Mouse (Mus musculus) layer of hippocampus, adult 9-11 months (tissue): ENCODE measurements around the gene Adcy4.
A peak's percentile ranks its signal among the peaks of the same experiment; 100 is the strongest.

Experiments
- DNase-seq: peaks from one replicate; pipeline ENCODE4 v3.0.0; 2022

The Adcy4 gene

GRCm38 (mm10) chr14:55787731-55788130 is 3.8 kb upstream of the Adcy4 start:
- no peak for DNase-seq

- DNase-seq, result no peak
Observed at GRCm38 (mm10) chr14:55785195-55785594, 1.3 kb upstream of the Adcy4 start.

DNA sequence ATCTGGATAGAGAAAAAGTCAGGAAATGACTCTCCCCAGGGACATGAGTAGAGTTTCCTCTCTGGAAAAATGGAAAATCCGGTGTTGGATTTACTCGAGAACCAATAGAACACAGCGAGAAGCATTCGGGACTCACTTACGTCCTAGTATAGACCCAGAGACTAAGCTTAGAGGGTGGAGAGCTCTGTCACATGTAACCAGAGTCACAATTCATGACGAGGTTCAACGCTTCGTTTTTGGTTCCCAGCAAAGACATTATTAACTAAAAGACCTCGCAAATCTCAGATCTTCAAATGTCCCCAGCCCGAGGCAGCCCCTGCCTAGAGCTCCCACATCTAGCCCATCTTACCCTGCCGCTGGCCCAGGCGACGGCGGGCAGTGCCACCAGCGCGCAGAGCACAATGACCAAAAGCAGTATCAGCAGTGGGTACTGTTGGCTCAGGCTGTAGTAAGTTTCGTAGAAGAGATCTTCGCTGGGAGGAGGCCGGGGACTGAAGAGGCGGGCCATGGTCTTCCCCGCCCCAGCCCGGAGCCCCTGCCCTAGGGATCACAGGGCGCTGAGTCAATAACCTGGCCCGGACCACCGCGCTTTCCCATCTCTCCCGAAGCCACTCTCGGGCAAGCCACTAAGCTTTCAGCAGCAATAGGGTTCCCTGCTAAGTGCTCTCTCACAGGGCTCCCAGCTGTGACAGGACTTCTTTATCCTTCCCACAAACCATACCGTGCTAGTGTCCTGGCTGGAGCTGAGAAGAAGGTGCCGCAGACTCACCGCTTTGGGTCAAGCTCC is 531 bp downstream of the Adcy4 start:
- DNase-seq, result no peak

GRCm38 (mm10) chr14:55782361-55782960 is 1.4 kb downstream of the Adcy4 start:
- no peak for DNase-seq

GRCm38 (mm10) chr14:55781310-55781709 is 2.6 kb downstream of the Adcy4 start:
- peak; percentile 51 for DNase-seq

DNA sequence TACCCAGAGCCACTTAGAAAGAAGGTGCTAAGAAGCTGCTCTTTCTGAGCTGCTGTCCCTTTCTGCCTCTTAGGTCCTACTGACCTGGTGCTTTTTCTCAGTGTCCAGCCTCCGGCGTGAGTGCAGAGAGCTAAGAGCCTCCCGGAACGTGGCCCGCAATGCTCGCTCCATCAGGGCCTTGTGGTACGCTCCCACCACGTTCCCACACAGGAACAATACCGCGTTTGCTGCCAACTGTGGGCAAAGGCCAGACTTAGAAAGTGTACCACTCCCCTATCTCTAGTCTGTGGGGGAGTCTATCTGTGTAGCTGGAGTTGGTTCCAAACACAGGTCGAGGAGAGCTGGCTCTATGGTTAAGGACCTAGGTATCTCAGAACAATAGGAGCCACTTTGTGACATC is 3.2 kb downstream of the Adcy4 start:
- DNase-seq, result no peak

GRCm38 (mm10) chr14:55779656-55780055 is 4.2 kb downstream of the Adcy4 start:
- peak; percentile 1 for DNase-seq

DNA sequence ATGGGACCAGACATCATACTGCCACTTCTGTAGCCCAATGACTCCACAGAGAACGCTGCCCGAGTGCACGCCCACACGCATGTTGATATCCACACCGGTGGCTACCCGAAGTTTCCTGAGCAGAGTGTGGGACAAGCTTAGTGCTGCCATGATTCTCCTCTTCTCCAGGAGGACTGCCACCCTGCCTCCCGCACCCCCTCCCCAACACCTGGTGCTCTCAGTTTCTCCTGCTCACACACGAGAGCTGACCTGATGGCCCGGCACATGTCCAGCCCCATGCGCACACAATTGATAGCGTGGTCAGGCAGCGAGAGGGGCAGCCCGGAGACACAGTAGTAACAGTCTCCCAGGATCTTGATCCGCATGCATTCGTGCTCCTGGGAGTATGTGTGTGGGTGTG is 5.2 kb downstream of the Adcy4 start:
- DNase-seq, result peak; percentile 1

DNA sequence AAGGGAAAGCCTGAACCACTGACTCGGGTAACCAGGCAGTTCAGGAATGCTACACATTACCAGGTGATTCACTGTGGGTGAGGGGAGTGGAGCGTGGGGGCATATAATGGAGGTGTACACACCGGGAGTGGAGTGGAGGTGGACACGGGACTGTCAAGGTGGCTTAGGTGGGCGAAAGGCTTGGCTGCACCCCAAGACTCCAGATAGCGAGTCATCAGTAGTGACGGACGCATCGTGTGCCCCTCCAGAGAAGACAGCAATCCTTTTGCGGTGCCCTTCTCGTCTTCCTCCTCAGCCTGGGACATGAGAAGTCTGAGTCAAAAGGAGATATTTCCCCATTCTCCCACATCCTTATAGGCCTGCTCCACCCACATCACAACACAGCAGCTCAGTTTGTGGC is 6.1 kb downstream of the Adcy4 start:
- no peak for DNase-seq

- no peak for DNase-seq
Observed at GRCm38 (mm10) chr14:55777176-55777575, 6.7 kb downstream of the Adcy4 start.

DNA sequence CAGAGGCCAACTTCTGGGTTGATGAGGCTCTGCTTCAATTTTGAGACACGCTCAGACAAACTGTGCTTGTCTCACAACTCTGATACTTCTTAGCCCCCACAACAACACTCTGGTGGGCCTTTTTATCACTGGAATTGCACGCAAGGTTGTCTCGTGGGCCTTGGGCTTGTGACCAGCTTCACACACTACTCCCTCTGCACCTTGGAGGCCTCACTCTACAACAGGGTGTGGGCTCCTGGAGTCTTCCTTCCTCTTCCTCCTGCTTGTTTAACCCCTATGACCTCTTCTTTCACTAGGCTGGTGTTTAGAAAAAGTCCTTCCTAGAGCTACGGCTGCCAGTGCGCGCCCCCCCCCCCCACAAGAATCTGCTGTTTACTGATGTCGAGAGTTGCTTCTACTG is 7.2 kb downstream of the Adcy4 start:
- no peak for DNase-seq

DNA sequence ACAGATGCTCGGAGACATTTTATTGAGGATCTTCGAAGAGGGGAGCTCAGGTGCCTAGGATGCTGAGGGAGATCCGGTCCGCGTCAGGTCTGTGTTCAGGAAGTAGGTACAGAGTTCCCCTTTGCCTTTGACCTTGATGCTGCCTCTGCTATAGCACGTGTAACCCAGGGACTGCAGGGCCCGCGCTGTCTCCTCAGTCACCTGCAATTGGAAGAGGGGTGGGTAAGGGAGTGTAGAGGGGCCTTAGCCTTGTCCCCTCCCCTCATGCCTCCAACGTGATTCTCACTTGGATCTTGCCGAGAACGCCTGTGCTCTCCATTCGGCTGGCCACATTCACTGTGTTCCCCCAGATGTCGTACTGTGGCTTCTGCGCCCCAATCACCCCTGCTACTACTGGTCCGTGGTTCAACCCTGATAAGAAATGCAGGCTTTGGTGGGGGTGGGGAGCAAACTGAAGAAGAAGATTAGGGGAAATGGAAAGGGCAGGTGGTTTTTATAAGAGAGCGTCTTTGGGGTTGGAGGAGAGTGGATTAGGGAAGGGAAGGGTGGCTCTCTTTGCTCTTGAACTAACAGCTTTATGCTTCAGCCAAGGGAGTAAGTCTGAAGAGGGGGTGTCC is 14.7 kb downstream of the Adcy4 start:
- no peak for DNase-seq

DNA sequence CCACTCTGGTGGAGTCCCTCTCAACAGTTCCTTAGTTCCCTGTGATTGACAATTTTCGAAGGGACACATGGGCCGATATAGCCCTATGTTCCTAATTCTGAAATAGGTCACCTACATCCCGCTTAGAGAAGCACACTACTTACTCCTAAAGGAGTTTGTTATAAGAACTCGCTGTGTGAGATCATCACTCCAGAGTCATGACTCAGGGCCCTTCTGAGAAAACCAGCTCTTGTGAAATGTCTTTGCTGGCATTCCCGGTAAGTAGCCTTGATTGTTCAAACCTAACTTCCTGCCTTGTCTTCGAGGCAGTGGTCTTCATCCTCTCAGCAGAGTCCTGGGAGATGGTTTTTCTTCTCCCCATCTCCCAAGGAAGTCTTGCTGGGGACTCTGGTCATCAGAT is 15.3 kb downstream of the Adcy4 start:
- DNase-seq, result no peak

DNA sequence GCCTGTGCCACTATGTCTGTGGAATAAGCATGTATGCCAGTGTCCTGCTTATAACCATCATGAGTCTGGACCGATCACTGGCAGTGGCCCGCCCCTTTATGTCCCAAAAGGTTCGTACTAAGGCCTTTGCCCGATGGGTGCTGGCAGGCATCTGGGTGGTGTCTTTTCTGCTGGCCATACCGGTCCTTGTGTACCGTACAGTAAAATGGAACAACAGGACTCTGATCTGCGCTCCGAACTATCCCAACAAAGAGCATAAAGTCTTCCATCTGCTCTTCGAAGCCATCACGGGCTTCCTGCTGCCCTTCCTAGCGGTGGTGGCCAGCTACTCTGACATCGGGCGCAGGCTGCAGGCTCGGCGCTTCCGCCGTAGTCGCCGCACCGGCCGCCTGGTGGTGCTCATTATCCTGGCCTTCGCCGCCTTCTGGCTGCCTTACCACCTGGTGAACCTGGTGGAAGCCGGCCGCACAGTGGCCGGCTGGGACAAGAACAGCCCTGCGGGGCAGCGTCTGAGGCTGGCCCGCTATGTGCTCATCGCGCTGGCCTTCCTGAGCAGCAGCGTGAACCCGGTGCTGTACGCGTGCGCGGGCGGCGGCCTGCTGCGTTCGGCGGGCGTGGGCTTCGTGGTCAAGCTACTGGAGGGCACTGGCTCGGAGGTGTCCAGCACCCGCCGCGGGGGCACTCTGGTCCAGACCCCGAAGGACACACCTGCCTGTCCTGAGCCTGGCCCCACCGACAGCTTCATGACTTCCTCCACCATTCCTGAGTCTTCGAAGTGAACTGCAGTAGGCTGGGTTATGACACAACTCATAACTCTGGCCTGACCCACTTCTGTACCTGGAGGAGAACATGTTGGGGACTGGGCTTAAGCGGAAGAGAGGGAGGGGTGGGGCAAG is 16.1 kb downstream of the Adcy4 start:
- no peak for DNase-seq

DNA sequence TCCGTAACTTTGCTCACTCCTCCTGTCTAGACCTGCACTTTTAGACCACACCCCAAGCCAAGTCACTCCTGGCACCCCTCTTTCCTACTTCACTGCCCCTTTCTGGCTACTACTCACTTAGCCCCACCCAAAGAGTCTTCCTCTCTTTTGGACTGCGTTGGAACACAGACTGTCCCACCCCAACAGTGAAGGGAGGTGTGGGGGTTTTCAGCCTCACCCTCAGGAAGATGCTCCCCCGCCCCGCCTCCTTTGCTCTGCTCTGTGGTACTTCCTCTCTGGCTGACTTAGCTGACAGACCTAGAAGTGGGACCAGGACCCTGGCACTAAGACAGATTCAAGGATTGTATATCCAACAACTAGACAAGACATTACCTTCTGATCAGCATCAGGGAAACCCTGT is 18.2 kb downstream of the Adcy4 start, which contains the start of gene Ltb4r1:
Gene Ltb4r1, plus strand, starts transcription at position 267 of the 400 bp plus-strand sequence.
- DNase-seq, result no peak

GRCm38 (mm10) chr14:55763166-55763565 is 20.7 kb downstream of the Adcy4 start:
- no peak for DNase-seq

GRCm38 (mm10) chr14:55762001-55762821 is 21.7 kb downstream of the Adcy4 start:
- DNase-seq, result no peak

GRCm38 (mm10) chr14:55761163-55761562 is 22.7 kb downstream of the Adcy4 start, which contains the start of gene Ltb4r2:
Ltb4r2 (plus strand) TSS chr14:55761428.
- no peak for DNase-seq

DNA sequence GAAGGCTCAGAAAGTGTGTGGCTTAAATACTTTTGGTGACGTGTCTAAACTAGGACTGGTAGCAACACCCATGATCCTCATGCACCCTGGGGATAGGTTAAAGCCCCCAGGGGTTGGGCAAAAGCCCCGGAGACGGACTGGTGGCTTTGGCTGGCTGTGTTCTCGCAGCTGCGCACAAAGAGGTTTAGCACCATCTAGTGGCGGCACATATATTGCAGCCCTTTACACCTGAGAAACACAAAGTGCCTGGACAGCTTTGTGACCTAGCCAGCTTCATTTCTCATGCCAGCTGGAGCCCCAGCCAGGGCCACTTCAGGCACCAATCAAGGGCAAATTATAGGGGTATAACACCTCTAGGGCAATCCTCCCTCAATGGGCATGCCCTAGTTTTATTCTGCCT is 23.7 kb downstream of the Adcy4 start:
- peak; percentile 76 for DNase-seq

DNA sequence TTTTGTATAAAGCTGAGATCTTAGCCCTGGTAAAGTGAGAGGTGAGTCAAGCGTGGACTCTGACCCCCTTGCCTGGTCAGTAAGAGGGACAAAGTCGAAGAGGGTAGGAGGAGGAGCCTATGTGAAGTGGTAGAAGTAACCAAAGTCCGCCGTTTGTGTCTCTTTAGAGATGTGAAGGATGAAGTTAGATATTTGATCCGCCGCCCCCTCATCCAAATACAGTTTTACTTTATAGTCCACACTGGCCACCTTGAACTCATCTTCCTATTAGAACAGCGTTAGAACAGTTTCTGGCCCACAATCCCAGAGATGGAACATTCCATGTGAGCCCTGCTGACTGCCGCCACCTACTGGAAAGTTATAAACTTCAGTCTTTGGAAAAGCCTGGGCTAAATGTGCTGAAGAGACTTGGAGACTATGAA is 25.5 kb downstream of the Adcy4 start, which contains the start of gene Cideb:
Gene Cideb, minus strand, starts transcription at position 96 of the 422 bp plus-strand sequence.
- DNase-seq, result no peak

- no peak for DNase-seq
Observed at GRCm38 (mm10) chr14:55757566-55757965, 26.3 kb downstream of the Adcy4 start.
